Mouse (Mus musculus): ENCODE data around the gene Tenm2. TPM values are rescaled to one million over a fixed set of nuclear protein-coding genes. Genes with fewer than 3 reads are reported as not detected.

Gene Tenm2
- polyA plus RNA-seq, 1 experiment from 2014 or later, result 77.0 TPM

DNA sequence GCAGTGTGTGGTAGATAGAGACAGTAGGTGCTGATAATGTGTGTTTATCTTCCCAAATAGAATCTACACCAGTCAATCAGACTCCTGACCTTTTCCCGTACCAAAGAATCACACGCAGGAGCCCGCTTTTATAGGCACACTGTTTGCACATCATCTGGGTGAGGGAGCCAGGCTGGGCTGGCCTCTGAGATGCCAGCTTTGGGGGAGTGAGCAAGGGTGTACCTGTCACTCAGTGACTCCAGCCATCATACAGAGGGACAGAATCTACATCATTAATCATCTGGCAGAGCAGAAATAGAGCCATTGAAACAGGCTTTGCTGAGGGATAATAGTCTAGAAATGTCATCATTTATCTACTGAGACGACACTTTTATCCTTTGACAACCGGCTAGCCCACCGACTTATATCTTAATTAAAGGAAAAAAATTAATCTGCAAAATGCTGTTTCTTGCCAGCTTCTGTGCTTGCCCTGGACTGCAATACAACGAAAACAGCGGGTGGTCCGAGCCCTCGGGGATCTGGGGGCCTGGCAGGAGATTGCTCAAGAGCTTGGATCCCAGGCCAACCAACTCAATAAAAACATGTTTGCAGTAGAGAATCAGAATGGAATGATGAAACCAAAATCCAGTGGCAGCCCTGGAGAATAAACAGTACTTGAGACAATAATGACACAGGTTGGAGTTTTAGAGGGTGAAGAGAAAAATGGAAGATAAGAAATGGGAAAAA is 1195.1 kb downstream of the Tenm2 start:
- Histone ChIP-seq H3K27ac (ENCODE audit: low read length) (0 out of 2 replicates have a peak overlapping the region, but pooled peaks have one; percentile 7), H3K27me3 (ENCODE audit: control insufficient read depth, insufficient read depth, low read depth, low read length) (no peaks in the 10 kb centered on the region), H3K4me1 (ENCODE audit: control insufficient read depth, insufficient read depth, low read length) (peaks cover 25% of the 10 kb centered on the region), H3K36me3 (ENCODE audit: control insufficient read depth, insufficient read depth, low read length) (no peaks in the 10 kb centered on the region), H3K9me3 (replicated peaks; ENCODE audit: control insufficient read depth, low read length, poor library complexity, severe bottlenecking) (no peaks in the 10 kb centered on the region), H3K4me3 (ENCODE audit: low read depth, low read length) (no peak overlapping the region), H3K4me2 (ENCODE audit: low read length) (no peak overlapping the region), H3K9ac (ENCODE audit: low read depth, low read length) (no peak overlapping the region)
- 58% methylated on average over 10 of the region's 10 CpGs for WGBS
- ATAC-seq, result no peak

DNA sequence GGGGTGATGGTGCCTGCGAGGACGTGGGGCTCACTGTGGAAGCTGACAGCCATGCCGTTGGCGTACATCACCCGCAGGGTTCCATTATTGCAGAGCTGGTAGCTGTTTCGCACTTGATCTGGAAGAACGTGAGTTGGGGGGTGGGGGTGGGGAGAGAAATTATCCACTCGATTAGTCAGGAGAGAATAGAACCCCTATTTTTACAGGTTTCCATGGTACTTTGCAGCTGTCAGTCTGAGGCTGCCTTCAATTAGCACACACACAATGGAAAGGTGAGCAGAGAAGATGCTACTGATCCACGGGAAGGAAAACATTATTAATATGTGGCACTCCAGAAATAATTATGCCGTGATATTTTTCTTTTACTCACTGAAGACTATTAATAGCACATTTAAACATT is 1195.9 kb downstream of the Tenm2 start:
- H3K4me1 ChIP-seq (ENCODE audit: control insufficient read depth, insufficient read depth, low read length), result peaks cover 22% of the 10 kb centered on the region
- no peak for ATAC-seq
- no peak overlapping the region for H3K4me3 ChIP-seq (ENCODE audit: low read depth, low read length)
- no peak overlapping the region for H3K9ac ChIP-seq (ENCODE audit: low read depth, low read length)
- H3K4me2 ChIP-seq (ENCODE audit: low read length), result no peak overlapping the region
- no peaks in the 10 kb centered on the region for H3K9me3 ChIP-seq (replicated peaks; ENCODE audit: control insufficient read depth, low read length, poor library complexity, severe bottlenecking)
- peak overlapping the region; percentile 40; the same call in 1 of the 2 replicates for H3K27ac ChIP-seq (ENCODE audit: low read length)
- H3K36me3 ChIP-seq (ENCODE audit: control insufficient read depth, insufficient read depth, low read length), result no peaks in the 10 kb centered on the region
- H3K27me3 ChIP-seq (ENCODE audit: control insufficient read depth, insufficient read depth, low read depth, low read length), result no peaks in the 10 kb centered on the region
- WGBS, result 68% methylated on average over 10 of the region's 10 CpGs

DNA sequence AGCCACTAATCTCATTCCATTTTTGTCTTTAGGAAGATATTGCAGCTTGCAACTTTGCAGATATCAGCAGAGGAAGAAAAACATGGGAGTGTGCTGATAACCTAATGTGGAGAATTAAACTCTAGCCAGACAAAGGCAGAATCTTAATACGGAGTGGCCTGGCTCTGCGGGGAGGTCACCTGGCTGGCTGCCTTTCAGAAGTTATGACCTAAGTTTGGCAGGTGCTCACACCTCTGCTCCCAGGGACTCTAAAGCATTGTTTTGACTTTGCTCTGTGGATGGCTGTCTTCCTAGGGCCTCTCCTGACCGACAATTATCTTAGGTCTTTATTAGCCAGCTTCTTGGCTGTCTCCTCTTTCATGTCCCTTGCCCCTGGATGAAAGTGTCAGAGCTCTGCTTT is 1197.4 kb downstream of the Tenm2 start:
- Histone ChIP-seq H3K4me1 (ENCODE audit: control insufficient read depth, insufficient read depth, low read length) (peaks cover 22% of the 10 kb centered on the region), H3K4me2 (ENCODE audit: low read length) (no peak overlapping the region), H3K36me3 (ENCODE audit: control insufficient read depth, insufficient read depth, low read length) (no peaks in the 10 kb centered on the region), H3K9ac (ENCODE audit: low read depth, low read length) (no peak overlapping the region), H3K27me3 (ENCODE audit: control insufficient read depth, insufficient read depth, low read depth, low read length) (no peaks in the 10 kb centered on the region), H3K9me3 (replicated peaks; ENCODE audit: control insufficient read depth, low read length, poor library complexity, severe bottlenecking) (no peaks in the 10 kb centered on the region), H3K27ac (ENCODE audit: low read length) (no peak overlapping the region), H3K4me3 (ENCODE audit: low read depth, low read length) (no peak overlapping the region)
- ATAC-seq, result no peak
- 63% methylated on average over 3 of the region's 3 CpGs for whole genome bisulfite sequencing

DNA sequence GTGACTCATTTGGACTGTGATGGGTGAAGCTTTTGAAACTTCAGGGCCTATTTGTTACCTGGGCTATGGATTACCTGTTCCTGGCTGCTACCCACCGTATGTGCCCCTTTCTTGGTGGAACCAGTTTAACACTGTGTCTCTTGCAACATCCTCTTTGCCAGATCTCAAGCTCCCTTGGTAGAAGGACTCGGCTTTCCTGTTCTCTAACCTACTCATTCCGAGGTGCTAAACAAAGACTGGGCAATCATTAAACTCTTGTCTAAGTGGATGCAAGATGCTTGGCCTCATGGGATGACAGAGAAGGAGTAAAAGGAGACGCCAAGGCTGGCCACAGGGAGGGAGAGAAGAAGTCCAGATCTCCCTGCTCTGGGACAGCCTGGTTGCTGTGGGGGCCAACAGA is 1198.5 kb downstream of the Tenm2 start:
- Histone ChIP-seq H3K27me3 (ENCODE audit: control insufficient read depth, insufficient read depth, low read depth, low read length) (no peaks in the 10 kb centered on the region), H3K4me1 (ENCODE audit: control insufficient read depth, insufficient read depth, low read length) (peaks cover 22% of the 10 kb centered on the region), H3K36me3 (ENCODE audit: control insufficient read depth, insufficient read depth, low read length) (no peaks in the 10 kb centered on the region), H3K9ac (ENCODE audit: low read depth, low read length) (no peak overlapping the region), H3K4me3 (ENCODE audit: low read depth, low read length) (no peak overlapping the region), H3K27ac (ENCODE audit: low read length) (no peak overlapping the region), H3K9me3 (replicated peaks; ENCODE audit: control insufficient read depth, low read length, poor library complexity, severe bottlenecking) (no peaks in the 10 kb centered on the region), H3K4me2 (ENCODE audit: low read length) (no peak overlapping the region)
- 79% methylated on average over 4 of the region's 4 CpGs for WGBS
- no peak for ATAC-seq

DNA sequence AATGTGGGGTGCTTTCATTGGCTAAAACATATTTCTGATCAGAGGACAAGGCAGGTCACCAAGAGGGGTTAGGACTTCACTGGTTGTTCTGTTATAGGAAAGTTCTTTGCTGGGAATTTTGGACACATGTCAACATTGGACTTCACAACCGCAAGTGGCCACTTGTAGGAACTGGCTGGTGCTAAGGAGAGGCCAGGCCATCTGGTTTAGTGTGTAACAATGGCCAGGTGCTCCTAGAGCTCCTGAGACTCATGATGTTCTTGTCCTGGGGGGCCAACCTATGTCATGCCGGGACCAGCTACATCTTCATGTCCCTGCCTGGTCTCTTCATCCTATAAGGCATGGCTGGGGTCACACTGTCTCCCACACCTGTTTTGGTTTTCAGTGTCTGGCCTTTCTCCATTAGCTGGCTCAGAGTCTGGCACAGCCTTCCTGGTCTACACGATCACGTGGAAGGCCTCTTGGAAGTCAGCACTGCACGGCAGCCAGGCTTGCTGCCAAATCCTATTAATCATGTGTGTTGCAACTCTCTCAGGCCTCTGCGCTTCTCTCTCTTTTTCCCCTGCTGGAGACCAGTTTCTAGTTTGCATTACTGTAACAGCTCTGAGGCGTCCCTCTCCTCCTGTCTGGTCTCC is 1199.6 kb downstream of the Tenm2 start:
- H3K36me3 ChIP-seq (ENCODE audit: control insufficient read depth, insufficient read depth, low read length), result no peaks in the 10 kb centered on the region
- no peaks in the 10 kb centered on the region for H3K27me3 ChIP-seq (ENCODE audit: control insufficient read depth, insufficient read depth, low read depth, low read length)
- no peak overlapping the region for H3K27ac ChIP-seq (ENCODE audit: low read length)
- peaks cover 22% of the 10 kb centered on the region for H3K4me1 ChIP-seq (ENCODE audit: control insufficient read depth, insufficient read depth, low read length)
- no peaks in the 10 kb centered on the region for H3K9me3 ChIP-seq (replicated peaks; ENCODE audit: control insufficient read depth, low read length, poor library complexity, severe bottlenecking)
- H3K4me2 ChIP-seq (ENCODE audit: low read length), result no peak overlapping the region
- 37% methylated on average over 7 of the region's 7 CpGs for WGBS
- H3K9ac ChIP-seq (ENCODE audit: low read depth, low read length), result no peak overlapping the region
- peak; percentile 61 for ATAC-seq
- no peak overlapping the region for H3K4me3 ChIP-seq (ENCODE audit: low read depth, low read length)

DNA sequence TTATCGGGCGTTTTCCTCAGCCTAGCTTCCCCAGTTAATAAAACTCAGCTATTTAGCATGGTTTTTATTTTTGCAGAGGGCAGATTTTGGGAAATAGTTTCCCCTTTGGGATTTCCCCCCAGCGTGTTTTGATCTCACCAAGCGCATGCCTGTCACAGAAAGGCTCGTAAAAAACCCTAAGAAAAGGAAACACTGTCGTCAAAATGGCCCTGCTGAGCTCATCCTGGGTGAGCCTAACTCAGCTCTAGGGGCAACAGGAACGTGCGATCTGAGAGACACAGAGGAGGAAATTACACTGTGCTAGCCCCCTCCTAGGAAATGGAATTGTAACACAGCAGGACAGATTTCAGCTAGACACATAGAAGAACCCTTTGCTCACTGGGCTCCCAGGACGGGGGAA is 1204.0 kb downstream of the Tenm2 start:
- Histone ChIP-seq H3K36me3 (ENCODE audit: control insufficient read depth, insufficient read depth, low read length) (no peaks in the 10 kb centered on the region), H3K27ac (ENCODE audit: low read length) (peak overlapping the region; percentile 43; the same call in 1 of the 2 replicates), H3K9ac (ENCODE audit: low read depth, low read length) (no peak overlapping the region), H3K4me3 (ENCODE audit: low read depth, low read length) (no peak overlapping the region), H3K27me3 (ENCODE audit: control insufficient read depth, insufficient read depth, low read depth, low read length) (no peaks in the 10 kb centered on the region), H3K9me3 (replicated peaks; ENCODE audit: control insufficient read depth, low read length, poor library complexity, severe bottlenecking) (no peaks in the 10 kb centered on the region), H3K4me1 (ENCODE audit: control insufficient read depth, insufficient read depth, low read length) (peaks cover 7% of the 10 kb centered on the region; the same call in 1 of the 2 replicates), H3K4me2 (ENCODE audit: low read length) (no peak overlapping the region)
- ATAC-seq, result 0 out of 2 replicates have a peak, but pooled peaks have one; percentile 23
- WGBS, result 30% methylated on average over 9 of the region's 9 CpGs

DNA sequence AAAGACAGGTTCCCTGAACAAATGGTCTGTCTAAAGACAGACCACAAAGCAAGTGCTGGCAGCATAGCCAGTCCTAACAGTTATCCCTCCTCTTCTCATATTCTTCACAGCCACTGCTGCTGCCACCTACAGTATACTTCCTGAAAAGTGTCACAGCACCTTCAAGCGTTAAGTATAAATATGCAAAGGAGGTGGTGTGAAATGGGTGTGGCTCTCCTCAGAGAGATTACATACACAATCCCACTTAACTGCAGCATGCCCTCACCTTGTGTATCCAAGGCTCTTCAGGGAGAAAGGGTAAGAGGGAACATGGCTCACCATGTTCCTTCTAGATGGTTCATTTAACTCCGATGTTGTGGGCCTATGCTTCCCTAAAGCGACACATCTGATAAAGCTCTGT is 1215.8 kb downstream of the Tenm2 start:
- WGBS, result 70% methylated on average over 3 of the region's 3 CpGs
- no peak overlapping the region for H3K4me2 ChIP-seq (ENCODE audit: low read length)
- no peak for ATAC-seq
- no peak overlapping the region for H3K4me3 ChIP-seq (ENCODE audit: low read depth, low read length)
- no peaks in the 10 kb centered on the region for H3K4me1 ChIP-seq (ENCODE audit: control insufficient read depth, insufficient read depth, low read length)
- H3K36me3 ChIP-seq (ENCODE audit: control insufficient read depth, insufficient read depth, low read length), result peaks cover 18% of the 10 kb centered on the region
- H3K9me3 ChIP-seq (replicated peaks; ENCODE audit: control insufficient read depth, low read length, poor library complexity, severe bottlenecking), result peaks cover 7% of the 10 kb centered on the region; the same call in 1 of the 2 replicates
- H3K9ac ChIP-seq (ENCODE audit: low read depth, low read length), result no peak overlapping the region
- no peak overlapping the region for H3K27ac ChIP-seq (ENCODE audit: low read length)
- no peaks in the 10 kb centered on the region for H3K27me3 ChIP-seq (ENCODE audit: control insufficient read depth, insufficient read depth, low read depth, low read length)

DNA sequence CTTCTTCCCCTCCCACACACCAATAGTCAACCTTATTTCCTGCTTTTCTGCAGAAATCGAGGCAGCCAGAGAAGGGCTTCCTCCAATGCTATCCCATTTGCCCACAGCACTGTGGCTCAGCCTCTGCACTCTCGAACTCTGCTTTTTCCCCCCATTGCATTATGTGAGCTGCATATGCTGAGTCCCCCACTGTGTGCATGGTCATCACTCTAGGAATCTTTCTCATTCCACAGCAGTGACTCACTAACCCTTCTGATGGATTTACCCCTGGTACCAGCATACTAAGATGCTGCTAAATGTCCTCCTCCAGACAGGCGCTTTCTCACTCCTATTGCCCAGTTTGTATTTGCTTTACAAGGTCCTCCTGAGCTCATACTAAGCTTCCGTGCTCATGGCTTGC is 1222.6 kb downstream of the Tenm2 start:
- no peak for ATAC-seq

More for the DNA sequence above, 1222.6 kb downstream of the Tenm2 start:
- Histone ChIP-seq H3K36me3 (ENCODE audit: control insufficient read depth, insufficient read depth, low read length) (peaks cover 13% of the 10 kb centered on the region), H3K4me1 (ENCODE audit: control insufficient read depth, insufficient read depth, low read length) (no peaks in the 10 kb centered on the region), H3K9me3 (replicated peaks; ENCODE audit: control insufficient read depth, low read length, poor library complexity, severe bottlenecking) (no peaks in the 10 kb centered on the region), H3K4me2 (ENCODE audit: low read length) (no peak overlapping the region), H3K9ac (ENCODE audit: low read depth, low read length) (no peak overlapping the region), H3K27ac (ENCODE audit: low read length) (no peak overlapping the region), H3K4me3 (ENCODE audit: low read depth, low read length) (no peak overlapping the region), H3K27me3 (ENCODE audit: control insufficient read depth, insufficient read depth, low read depth, low read length) (no peaks in the 10 kb centered on the region)
- 82% methylated on average over 4 of the region's 4 CpGs for WGBS
